Mouse (Mus musculus): Measurements from ENCODE around the gene Vti1a. TPM values are rescaled to one million over a fixed set of nuclear protein-coding genes. Genes with fewer than 3 reads are reported as not detected.
A peak's percentile ranks its signal among the peaks of the same experiment; 100 is the strongest.

Gene Vti1a
- polyA plus RNA-seq, 1 experiment from 2014 or later, result 31.6 TPM

DNA sequence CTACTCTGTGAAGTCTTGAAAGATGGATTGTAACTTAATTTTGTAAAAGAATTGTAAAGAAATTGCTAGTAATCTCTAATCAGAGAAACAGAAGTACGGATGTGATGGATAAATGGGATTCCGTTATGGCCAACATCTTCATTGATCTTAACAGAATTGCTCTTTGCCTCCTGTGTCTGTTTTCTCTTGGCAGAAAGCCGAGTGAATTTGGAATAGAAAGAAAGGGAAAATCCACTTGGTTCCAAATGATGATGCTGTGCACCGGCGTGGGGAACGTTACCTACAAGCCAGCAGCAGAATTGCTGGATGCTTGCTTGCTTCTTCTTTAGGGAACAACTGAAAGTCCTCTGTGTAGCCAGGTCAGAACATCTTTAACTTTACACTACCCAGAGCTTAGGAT lies 24.4 kb downstream of the Vti1a start:
- Histone ChIP-seq H3K27ac (no peak overlapping the region), H3K4me3 (no peak overlapping the region), H3K36me3 (no peaks in the 10 kb centered on the region), H3K27me3 (no peaks in the 10 kb centered on the region), H3K4me1 (peaks cover 17% of the 10 kb centered on the region), H3K9ac (no peak overlapping the region), H3K4me2 (no peak overlapping the region), H3K9me3 (no peaks in the 10 kb centered on the region)
- ATAC-seq (ENCODE audit: insufficient number of reproducible peaks, insufficient read depth, low FRiP score, low TSS enrichment, low read depth), result no peak
- WGBS, result 82% methylated on average over 6 of the region's 6 CpGs

DNA sequence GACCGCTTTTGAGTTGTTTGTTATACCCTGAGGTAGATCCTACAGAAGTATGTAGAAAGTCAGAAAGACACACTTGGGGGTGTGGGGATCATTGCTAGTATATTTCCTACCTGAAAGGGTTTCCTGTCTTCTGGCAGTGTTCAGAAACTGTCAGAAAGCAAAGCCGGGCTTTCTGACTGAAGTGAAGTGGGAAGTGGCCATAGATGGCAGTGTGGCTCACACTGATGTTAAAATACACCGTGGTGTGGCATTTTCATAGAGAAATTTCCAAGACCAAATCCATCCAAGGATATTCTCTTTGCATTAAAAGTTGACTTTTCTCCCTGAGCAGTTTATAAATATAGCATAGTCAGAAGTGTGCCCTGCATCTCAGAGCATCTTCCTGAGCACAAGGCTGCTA lies 25.3 kb downstream of the Vti1a start:
- WGBS, result 75% methylated on average over 3 of the region's 3 CpGs
- no peaks in the 10 kb centered on the region for H3K36me3 ChIP-seq
- no peak overlapping the region for H3K4me3 ChIP-seq
- H3K4me1 ChIP-seq, result peaks cover 17% of the 10 kb centered on the region
- H3K4me2 ChIP-seq, result no peak overlapping the region
- no peak for ATAC-seq (ENCODE audit: insufficient number of reproducible peaks, insufficient read depth, low FRiP score, low TSS enrichment, low read depth)
- no peaks in the 10 kb centered on the region for H3K27me3 ChIP-seq
- H3K9me3 ChIP-seq, result no peaks in the 10 kb centered on the region
- no peak overlapping the region for H3K27ac ChIP-seq
- H3K9ac ChIP-seq, result no peak overlapping the region

DNA sequence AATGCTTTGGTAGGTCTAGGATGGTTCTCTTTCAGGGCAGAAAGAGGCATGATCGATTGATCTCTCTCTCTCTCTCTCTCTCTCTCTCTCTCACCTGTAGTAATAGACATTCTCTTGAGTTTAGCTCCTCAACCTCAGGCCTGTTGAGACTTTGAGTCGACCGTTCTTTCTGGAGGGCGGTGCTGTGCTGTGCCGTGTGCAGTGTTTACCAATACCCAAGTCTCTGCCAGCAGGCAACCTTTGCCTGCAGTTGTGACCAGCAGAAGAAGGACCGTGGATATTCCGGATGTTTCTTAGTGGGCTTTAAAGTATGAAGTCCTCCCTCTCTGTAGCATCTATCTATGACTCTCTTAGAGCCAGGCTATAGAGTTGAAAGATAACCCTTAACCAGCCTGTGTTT lies 26.3 kb downstream of the Vti1a start:
- Histone ChIP-seq H3K4me1 (peaks cover 9% of the 10 kb centered on the region), H3K4me2 (no peak overlapping the region), H3K36me3 (no peaks in the 10 kb centered on the region), H3K9ac (no peak overlapping the region), H3K27ac (no peak overlapping the region), H3K9me3 (no peaks in the 10 kb centered on the region), H3K4me3 (no peak overlapping the region), H3K27me3 (no peaks in the 10 kb centered on the region)
- no peak for ATAC-seq (ENCODE audit: insufficient number of reproducible peaks, insufficient read depth, low FRiP score, low TSS enrichment, low read depth)
- WGBS, result 88% methylated on average over 7 of the region's 7 CpGs

DNA sequence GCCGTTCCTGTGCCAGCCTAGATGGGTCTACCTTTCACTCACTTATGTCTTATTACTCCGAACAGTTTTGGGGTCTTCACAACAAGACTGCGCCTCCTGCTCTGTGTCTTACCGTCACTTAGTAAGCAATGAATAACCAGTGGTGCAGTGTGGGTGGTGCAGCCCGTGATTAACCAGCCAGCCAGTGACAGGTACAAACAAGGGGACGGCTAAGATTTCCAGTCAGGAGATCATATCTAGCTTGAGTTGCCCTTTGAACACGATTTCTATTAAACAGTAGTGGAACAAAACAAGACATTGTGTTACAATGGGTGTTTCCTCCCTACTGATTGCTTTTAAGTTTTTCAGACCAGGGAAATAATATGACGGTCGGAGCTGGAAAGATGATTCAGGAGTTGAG lies 27.2 kb downstream of the Vti1a start:
- no peaks in the 10 kb centered on the region for H3K9me3 ChIP-seq
- peaks cover 7% of the 10 kb centered on the region for H3K4me1 ChIP-seq
- H3K4me3 ChIP-seq, result no peak overlapping the region
- H3K36me3 ChIP-seq, result no peaks in the 10 kb centered on the region
- no peak overlapping the region for H3K27ac ChIP-seq
- H3K27me3 ChIP-seq, result no peaks in the 10 kb centered on the region
- no peak overlapping the region for H3K4me2 ChIP-seq
- no peak for ATAC-seq (ENCODE audit: insufficient number of reproducible peaks, insufficient read depth, low FRiP score, low TSS enrichment, low read depth)
- H3K9ac ChIP-seq, result no peak overlapping the region
- 81% methylated on average over 9 of the region's 9 CpGs for WGBS

DNA sequence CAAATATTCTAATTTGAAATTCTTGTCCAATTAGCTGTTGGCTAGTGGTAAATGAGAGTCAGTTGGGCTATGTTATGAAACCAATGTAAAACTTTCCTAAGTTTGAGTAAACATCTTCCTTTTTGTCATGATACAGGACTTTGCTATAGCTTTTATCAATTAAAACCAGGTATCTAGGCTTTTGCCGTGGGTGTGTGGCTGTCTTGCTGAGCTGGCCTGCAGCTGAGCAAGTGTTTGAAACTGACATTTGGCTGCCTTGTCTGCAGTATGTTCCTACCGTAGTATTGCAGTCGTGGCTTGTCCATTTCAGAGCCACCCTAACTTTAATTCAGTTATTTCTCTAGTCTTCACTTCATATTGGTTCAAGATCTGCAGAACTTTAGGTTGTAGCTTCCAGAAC lies 32.1 kb downstream of the Vti1a start:
- Histone ChIP-seq H3K4me3 (no peak overlapping the region), H3K27me3 (no peaks in the 10 kb centered on the region), H3K27ac (no peak overlapping the region), H3K9me3 (no peaks in the 10 kb centered on the region), H3K36me3 (no peaks in the 10 kb centered on the region), H3K4me2 (no peak overlapping the region), H3K4me1 (peaks cover 25% of the 10 kb centered on the region), H3K9ac (no peak overlapping the region)
- 88% methylated on average over 3 of the region's 3 CpGs for WGBS
- ATAC-seq (ENCODE audit: insufficient number of reproducible peaks, insufficient read depth, low FRiP score, low TSS enrichment, low read depth), result no peak

DNA sequence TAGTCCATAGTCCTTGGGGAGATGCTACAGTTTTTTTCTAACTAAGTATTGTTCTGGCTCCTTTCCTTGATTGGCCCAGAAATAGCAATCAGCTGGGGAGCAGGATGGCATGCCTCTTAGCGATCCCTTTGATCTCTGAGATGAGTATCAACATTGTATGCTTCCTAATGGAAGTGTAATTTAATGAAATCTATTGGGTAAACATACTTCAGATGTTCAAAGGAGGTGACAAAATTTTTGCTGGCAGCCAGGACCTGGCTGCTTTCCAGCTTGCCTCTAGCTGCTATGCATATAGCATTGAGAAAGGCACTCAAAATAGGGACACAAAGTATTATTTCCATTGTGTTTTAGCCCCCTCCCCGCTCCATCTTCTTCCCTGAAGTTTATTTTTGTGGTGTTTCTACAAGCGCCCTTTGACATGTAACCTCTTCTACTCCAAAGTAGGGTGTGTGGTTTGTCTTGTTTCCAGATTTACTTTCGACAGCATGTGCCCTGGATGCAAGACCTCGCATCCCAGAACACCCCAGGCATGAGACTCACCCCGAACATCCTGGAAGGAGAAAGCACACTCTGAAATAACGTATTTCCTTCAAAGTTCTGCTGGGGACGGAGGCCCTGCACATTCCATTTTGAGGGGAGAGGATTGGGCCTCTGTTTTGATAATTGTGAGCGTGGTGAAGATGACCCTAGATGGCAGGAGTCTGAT lies 34.7 kb downstream of the Vti1a start:
- H3K9ac ChIP-seq, result no peak overlapping the region
- no peaks in the 10 kb centered on the region for H3K36me3 ChIP-seq
- ATAC-seq (ENCODE audit: insufficient number of reproducible peaks, insufficient read depth, low FRiP score, low TSS enrichment, low read depth), result no peak
- no peak overlapping the region for H3K4me2 ChIP-seq
- peaks cover 33% of the 10 kb centered on the region for H3K4me1 ChIP-seq
- WGBS, result 58% methylated on average over 9 of the region's 9 CpGs
- H3K4me3 ChIP-seq, result no peak overlapping the region
- H3K27me3 ChIP-seq, result no peaks in the 10 kb centered on the region
- H3K27ac ChIP-seq, result no peak overlapping the region
- H3K9me3 ChIP-seq, result no peaks in the 10 kb centered on the region

DNA sequence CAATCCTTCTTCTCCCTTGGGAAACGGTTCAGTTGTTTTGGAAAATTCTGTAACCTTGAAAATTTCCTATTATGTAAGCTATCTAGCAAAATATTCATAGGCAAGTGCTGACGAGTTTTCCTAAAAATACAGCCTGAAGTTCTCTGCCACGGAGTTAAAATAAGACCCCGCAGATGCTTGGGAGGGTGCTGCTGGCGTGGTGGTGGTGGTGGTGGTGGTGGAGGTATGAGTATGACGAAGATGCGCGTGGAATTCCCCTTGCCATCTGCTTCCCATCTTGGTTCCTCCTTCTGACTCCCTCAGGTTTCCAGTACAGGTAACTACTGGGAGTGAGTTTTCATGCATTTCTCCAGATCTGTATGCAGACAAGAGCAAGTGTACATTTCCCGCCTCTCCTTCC lies 46.5 kb downstream of the Vti1a start:
- Histone ChIP-seq H3K4me1 (no peaks in the 10 kb centered on the region), H3K4me2 (no peak overlapping the region), H3K36me3 (no peaks in the 10 kb centered on the region), H3K9ac (no peak overlapping the region), H3K27ac (no peak overlapping the region), H3K4me3 (no peak overlapping the region), H3K9me3 (no peaks in the 10 kb centered on the region), H3K27me3 (no peaks in the 10 kb centered on the region)
- no peak for ATAC-seq (ENCODE audit: insufficient number of reproducible peaks, insufficient read depth, low FRiP score, low TSS enrichment, low read depth)
- WGBS, result 90% methylated on average over 9 of the region's 9 CpGs

DNA sequence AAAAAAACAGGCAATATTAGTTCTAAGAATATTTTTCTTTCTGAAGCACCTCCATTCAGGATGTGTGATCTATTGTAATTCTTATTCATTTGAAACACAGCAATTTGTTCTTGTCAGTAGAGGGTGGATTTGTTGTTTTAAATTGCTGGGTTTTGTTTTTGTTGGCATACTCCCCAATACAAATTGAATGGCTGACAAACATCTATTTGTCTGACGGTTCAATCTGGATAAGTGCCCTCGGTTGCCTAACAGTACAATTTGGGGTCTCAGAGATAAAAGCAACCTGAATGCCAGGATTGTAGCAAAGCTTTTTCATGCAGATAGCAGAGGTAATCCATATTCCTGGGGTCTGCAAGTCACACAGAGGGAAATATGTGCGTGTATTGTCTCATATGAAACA lies 53.6 kb downstream of the Vti1a start:
- Histone ChIP-seq H3K36me3 (no peaks in the 10 kb centered on the region), H3K27ac (no peak overlapping the region), H3K4me3 (no peak overlapping the region), H3K9me3 (no peaks in the 10 kb centered on the region), H3K4me1 (peaks cover 15% of the 10 kb centered on the region), H3K9ac (no peak overlapping the region), H3K27me3 (no peaks in the 10 kb centered on the region), H3K4me2 (no peak overlapping the region)
- no peak for ATAC-seq (ENCODE audit: insufficient number of reproducible peaks, insufficient read depth, low FRiP score, low TSS enrichment, low read depth)
- 47% methylated on average over 3 of the region's 3 CpGs for WGBS

DNA sequence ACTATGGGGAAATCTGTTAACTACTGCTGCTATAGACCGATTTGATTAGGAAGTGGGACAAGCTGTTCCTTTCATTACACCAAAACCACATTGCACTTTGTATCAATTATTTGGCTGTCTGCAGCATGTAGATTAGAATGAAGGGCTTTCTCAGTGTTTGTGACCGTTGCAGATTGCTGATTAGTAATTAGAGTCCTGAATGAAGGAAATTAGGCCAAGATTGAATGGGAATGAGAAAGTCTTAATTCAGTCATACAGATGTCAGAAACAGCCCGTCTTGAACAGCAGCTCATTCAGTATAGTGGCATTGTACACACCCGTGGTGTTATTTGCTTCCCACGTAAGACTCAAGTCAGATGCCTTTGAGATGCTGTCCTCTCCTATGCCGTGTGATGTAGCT lies 60.2 kb downstream of the Vti1a start:
- Histone ChIP-seq H3K4me3 (no peak overlapping the region), H3K4me2 (no peak overlapping the region), H3K27ac (no peak overlapping the region), H3K9ac (no peak overlapping the region), H3K27me3 (no peaks in the 10 kb centered on the region), H3K4me1 (peaks cover 40% of the 10 kb centered on the region), H3K9me3 (no peaks in the 10 kb centered on the region), H3K36me3 (no peaks in the 10 kb centered on the region)
- WGBS, result 65% methylated on average over 6 of the region's 6 CpGs
- ATAC-seq (ENCODE audit: insufficient number of reproducible peaks, insufficient read depth, low FRiP score, low TSS enrichment, low read depth), result no peak

DNA sequence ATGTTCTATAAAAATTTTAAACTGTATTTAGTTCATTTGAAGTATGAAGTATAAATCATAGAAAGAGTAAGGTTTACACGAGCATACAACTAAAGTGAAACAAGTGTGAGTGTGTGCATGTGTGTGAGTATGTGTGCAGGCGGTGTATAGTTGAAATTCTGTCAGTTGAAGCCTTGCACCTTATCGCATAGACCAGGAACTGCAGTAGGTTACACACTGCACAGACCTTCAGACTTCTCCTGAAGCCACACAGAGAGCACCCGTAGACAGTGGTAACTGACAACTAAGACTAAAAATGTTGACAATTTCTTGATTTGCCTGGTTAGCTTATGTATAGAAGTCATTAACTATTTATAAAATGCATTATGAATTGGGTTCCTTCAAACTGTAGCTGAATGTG lies 61.4 kb downstream of the Vti1a start:
- no peaks in the 10 kb centered on the region for H3K27me3 ChIP-seq
- no peaks in the 10 kb centered on the region for H3K36me3 ChIP-seq
- H3K4me3 ChIP-seq, result no peak overlapping the region
- 88% methylated on average over 4 of the region's 4 CpGs for whole genome bisulfite sequencing
- ATAC-seq (ENCODE audit: insufficient number of reproducible peaks, insufficient read depth, low FRiP score, low TSS enrichment, low read depth), result no peak
- peaks cover 41% of the 10 kb centered on the region for H3K4me1 ChIP-seq
- no peak overlapping the region for H3K27ac ChIP-seq
- H3K9me3 ChIP-seq, result no peaks in the 10 kb centered on the region
- no peak overlapping the region for H3K9ac ChIP-seq
- no peak overlapping the region for H3K4me2 ChIP-seq

DNA sequence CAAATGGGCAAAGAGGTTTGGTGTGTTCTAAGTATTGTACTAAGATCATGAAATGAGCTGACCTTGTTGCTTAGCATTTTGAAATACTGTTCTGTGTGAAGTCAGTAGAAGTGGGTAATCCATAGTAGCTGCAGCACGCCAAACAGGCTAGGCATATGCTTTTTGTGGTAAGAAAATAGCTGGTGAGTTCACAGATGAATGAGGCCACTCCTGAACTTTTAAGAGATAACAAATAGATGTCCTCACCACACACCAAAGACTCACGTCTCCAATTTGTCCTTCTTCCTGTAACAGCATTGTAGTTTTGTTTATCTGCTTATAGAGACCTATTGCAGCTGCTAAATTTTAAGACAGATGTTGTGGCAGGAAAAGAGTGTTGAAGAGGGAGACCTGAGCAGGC lies 62.8 kb downstream of the Vti1a start:
- 59% methylated on average over 2 of the region's 2 CpGs for WGBS
- no peak overlapping the region for H3K9ac ChIP-seq
- H3K36me3 ChIP-seq, result no peaks in the 10 kb centered on the region
- no peaks in the 10 kb centered on the region for H3K9me3 ChIP-seq
- H3K4me3 ChIP-seq, result no peak overlapping the region
- no peak overlapping the region for H3K4me2 ChIP-seq
- no peak for ATAC-seq (ENCODE audit: insufficient number of reproducible peaks, insufficient read depth, low FRiP score, low TSS enrichment, low read depth)
- peaks cover 36% of the 10 kb centered on the region for H3K4me1 ChIP-seq
- no peaks in the 10 kb centered on the region for H3K27me3 ChIP-seq
- H3K27ac ChIP-seq, result no peak overlapping the region

DNA sequence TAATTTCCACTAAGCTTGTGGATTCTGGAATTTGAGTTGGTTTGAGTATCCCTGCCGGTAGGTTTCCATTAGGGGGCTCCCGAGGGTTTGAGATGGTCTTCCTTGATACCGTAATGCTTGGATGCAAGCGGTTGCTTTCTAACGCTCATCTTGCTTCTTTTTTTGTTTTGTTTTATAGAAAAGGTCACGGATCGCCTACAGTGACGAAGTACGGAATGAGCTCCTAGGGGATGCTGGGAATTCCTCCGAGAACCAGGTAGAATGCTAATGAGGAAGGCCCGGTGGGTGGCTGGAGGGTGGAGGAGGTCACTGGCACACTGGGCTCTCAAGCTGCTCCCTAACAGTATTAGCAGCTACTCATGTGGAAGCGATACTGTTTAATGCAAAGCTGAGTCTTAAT lies 64.7 kb downstream of the Vti1a start:
- Histone ChIP-seq H3K4me1 (peaks cover 31% of the 10 kb centered on the region), H3K36me3 (no peaks in the 10 kb centered on the region), H3K9me3 (no peaks in the 10 kb centered on the region), H3K9ac (no peak overlapping the region), H3K27me3 (no peaks in the 10 kb centered on the region), H3K27ac (no peak overlapping the region), H3K4me2 (peak overlapping the region; percentile 35), H3K4me3 (no peak overlapping the region)
- 15% methylated on average over 12 of the region's 12 CpGs for WGBS
- ATAC-seq (ENCODE audit: insufficient number of reproducible peaks, insufficient read depth, low FRiP score, low TSS enrichment, low read depth), result no peak
